Mouse (Mus musculus) right cerebral cortex, postnatal 14 days (tissue): ENCODE measurements around the gene Olfr1462.

ENCODE experiments used
- DNase-seq: peaks from one replicate; pipeline ENCODE4 v3.0.0; 2022

The Olfr1462 gene

DNA sequence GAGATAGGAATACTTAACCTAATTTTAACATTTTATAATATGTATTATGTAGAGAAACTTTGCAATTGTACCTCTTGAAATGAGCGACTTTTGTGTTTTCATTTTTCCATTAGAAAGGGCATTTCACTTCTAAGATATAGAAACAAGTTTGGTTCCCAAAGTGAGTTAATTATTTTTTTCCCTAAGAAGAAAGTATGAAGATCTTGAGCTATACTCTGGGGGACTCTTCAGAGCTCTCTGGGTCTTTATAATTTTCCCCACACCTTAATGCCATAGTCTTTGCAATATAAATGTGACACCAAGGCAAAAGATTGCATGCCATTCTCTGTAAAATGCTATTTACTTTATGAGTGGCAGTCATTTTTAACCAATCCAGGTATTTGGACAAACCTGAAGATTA, at the start of gene Olfr1462:
Gene Olfr1462, plus strand, starts transcription at position 301 of the 400 bp plus-strand sequence.
- no peak for DNase-seq

DNA sequence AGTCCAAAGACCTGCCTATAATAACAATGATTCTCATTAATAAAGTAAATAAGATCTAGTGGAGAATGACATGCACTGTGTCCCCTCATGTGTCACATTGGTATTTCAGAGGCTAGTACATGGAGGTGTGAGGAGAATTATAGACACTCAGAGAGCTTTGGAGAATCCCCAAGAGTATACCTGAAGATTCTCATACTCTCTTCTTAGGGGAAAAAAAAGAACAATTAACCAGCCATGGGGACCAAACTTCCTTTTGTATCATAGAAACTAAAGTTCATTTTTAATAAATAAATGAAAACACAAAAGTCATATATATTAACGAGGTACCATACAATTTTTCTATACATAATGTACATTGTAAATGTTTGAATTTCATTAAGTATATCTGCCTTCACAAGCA, 36.1 kb upstream of the Olfr1462 start, which contains the start of gene Olfr1459:
Gene Olfr1459, minus strand, starts transcription at position 101 of the 400 bp plus-strand sequence.
- DNase-seq: no peak

DNA sequence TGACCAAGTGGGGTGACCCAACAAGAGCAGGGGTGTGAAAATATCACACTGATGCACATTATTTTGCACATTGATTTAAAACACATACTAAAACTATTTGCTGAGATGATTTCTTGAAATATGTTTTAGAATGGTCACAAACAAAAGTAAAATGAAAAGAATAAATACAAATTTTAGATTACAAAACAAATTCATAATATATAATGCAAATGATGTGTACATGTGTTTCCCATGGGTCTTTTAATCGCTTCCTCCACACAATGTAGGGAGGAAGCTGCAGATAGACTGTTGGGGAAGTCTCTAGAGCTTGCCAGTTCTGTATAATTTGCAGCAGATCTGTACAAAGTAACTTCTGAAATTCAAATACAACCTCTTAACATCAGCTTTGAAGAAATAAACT, 22.8 kb upstream of the Olfr1462 start, which contains the start of gene Olfr1461:
Gene Olfr1461, plus strand, starts transcription at position 301 of the 400 bp plus-strand sequence.
- DNase-seq: no peak

DNA sequence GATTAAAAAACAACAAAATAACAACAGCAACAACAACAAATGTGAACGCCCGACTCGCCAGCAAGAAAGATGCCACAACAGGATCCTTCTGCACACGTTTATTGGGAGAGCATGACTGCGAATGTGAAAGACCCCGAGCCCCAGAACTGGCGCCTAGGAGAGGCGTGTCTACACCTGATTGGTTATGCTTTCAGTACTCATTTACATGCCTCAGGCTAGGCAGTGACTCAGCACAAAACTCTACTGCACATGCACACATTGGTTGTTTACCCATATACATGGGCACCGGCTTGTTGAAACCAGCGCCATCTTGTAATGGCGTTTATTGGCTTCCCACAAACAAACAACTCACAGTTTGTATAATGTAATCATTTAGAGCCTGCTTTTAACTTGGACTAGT, 36.1 kb downstream of the Olfr1462 start:
- no peak for DNase-seq

DNA sequence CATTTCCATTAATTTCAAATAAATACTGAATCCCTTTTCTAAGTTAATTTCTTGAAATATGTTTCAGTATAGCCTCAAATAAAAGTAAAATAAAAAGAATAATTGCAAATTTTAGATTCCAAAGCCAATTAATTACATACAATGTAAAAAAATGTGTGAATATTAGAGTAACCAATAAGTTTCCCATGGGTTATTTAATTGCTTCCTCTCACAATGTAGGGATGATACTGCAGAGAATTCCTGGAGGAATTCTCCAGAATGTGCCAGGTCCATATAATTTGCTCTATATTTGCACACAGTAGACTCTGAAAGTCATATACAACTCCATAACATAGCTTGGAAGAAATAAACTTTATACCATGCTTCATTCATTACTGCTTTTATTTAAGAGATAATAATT, 45.5 kb downstream of the Olfr1462 start, which contains the start of gene Olfr1463:
Gene Olfr1463, plus strand, starts transcription at position 301 of the 400 bp plus-strand sequence.
- no peak for DNase-seq
